Mouse (Mus musculus): ENCODE measurements around the gene Mfn2.

Mfn2 gene

DNA sequence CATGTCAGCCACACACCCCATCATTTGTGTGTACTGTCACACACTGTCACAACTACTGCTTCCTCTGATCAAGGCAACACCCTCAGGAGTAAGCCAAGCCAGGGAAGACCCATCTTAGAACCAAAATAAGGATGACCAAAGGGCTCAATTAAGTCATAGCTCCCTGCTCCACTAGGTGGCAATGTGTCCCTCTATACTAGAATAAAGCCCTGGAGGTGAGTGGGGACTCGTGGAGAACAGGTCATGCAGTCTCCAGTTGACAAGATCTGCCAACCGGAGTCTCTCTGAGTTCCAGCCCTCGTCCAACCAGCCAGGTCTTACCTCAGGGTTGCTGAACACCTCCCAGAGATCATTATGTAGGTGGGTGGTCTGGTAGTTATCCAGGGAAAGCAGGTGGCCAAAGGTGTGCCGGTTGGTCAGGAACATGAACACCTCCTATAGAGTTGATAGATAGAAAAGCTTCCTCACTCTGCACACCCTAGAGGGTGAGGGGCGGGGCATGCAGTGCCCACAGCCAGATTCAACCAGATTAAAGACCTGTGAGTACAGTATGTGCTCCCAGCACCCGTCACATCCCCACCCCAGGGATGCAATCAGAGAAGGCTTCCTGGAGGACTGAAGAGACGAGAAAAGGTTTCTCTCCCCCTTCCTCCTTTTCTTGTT is 14.1 kb upstream of the Mfn2 start:
- DNase-seq (ENCODE audit: low spot score), result peak; percentile 18

DNA sequence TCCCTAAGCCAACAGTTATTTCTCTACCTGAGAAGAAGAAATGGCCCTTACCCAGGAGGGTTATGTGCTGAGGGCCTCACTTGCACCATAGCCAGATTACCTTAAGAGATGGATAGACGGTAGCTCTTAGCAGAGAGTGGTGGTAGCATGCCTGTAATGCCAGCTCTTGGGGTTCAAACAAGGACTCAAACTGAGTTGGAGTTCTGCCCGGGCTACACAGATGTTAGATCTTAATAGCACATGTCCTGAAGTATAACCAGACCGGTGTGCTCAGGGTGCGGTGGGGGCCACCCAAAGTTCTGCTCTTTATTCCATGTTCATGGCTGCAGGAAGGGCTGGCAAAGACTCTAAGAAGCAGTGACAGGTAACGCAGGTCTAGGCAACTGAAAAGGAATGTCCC is 5.0 kb upstream of the Mfn2 start:
- DNase-seq (ENCODE audit: low spot score), result no peak

DNA sequence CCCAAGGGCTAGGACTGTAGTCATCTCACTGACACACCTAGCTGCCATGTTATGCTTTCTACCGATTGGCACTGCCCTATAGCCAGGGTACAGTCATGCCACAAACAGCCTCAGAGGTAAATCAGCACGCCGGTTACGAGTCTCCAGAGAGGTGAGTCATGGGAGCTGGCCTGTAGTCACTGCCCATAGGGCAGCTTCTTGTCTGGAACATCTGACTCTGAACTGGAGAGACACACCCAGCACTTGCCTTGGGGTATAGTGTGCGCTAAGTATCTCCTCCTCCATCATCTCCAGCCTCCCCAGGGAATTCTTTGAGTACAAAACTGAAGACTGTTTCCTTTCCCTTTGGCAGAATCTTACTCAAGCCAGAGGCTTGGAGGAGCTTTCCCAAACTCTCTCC is 1.7 kb upstream of the Mfn2 start:
- no peak for DNase-seq (ENCODE audit: low spot score)

DNA sequence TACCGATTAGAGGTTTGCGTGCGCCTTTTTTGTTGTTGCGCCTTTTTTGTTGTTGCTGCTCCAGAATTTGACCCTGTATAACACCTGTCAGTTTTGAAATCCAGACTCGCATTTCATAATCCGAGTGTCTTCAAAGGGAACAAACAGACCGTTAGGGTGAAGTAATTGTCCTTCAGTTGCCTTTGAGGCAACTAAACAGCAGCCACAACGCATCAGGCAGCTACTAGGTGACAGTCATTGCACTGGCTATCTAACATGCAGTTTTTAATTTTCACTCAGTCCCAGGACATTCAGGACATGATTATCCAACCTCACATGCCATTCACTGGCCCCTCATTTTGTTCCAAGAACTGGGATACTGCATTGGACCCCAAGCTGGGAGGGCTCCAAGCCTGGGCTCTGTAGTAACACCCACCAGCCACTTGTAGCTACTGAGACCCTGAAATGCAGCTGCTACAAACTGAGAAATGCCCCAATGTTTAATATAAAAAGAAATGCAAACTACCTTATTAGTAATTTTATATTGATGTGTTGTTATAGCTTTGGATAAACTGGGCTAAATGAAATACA is 671 bp upstream of the Mfn2 start:
- DNase-seq (ENCODE audit: low spot score), result no peak

DNA sequence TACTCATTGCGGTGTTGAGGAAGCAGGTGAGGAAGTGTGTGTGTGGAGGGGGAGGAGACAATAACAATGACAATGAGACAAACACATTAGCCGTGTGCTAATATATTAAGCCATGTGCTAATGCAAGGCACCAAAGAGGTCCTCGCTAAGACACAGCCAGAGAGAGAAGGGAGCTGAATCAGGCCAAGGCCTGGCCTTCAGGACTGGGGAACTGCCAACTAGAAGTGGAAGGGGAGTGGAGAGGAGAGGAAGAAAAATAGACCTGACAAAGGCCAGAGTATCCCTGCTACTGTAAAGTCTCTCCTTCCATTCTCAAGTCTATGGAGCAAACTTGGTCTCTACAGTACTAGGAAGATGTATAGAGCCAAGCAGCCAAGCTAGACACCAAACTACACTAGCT is 903 bp downstream of the Mfn2 start:
- DNase-seq (ENCODE audit: low spot score), result no peak

DNA sequence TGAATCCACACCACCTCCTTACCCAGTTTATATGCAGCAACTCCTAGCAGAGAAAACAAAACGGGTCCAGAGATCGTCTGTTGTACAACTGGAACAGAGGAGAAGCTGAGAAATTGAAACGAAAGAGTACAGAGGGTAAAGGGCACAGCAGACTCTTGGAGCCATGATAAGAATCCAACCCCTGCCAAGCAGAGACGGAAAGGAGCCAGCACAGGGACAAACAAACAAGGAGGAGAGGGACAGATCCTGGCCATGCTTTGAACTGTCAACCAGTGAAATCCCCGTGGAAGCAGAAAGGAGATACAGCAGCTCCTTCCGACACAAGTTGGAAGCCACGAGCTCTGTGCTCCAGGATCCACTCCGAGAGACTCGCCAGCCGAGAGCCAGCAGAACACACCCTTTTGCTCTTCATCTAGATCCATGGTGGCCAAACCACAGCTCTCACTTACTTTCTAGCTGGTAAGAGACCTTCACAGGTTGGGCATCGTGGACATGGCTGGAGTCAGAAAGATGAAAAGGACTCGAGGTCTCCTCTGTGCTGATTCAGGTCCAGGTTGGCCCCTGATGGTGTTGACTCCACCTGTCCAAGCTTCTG is 1.5 kb downstream of the Mfn2 start:
- no peak for DNase-seq (ENCODE audit: low spot score)

DNA sequence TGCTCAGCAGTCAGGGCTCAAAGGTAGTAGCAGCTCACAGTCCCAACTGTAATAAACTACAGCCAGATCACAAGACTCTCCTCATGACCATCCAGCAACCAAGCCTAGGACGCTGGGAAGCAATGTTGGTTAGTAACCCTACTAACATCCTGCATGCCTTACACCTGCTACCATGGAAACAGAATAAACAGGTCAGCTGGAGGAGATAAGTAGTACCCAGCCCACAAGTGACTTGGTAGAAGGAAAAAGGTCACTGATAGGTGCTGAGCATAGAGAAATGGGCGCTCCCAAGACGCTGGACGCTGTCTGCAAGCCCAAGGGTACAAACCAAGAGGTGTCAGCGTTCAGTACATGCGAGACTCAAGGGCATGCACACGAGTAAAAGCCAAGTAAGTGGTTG is 4.1 kb downstream of the Mfn2 start:
- DNase-seq (ENCODE audit: low spot score), result no peak

DNA sequence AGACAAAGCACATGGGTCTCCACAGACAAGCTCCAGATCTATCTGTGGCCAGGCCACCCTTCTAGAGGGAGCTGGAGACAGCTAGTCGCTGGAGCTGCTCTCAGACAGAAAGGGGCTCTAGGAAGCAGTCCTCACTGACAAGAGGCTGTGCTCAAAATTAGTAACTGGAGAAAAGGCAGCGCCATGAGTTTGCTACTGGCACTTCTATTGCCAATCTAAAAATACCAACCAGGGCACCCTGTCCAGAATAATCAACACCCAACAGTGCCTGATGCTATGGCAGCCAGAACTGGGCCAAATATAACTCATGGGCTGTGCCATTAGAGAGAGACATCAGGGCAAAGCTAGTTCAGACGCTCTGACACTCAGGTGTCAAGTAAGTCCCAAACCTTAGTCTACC is 7.2 kb downstream of the Mfn2 start:
- no peak for DNase-seq (ENCODE audit: low spot score)

DNA sequence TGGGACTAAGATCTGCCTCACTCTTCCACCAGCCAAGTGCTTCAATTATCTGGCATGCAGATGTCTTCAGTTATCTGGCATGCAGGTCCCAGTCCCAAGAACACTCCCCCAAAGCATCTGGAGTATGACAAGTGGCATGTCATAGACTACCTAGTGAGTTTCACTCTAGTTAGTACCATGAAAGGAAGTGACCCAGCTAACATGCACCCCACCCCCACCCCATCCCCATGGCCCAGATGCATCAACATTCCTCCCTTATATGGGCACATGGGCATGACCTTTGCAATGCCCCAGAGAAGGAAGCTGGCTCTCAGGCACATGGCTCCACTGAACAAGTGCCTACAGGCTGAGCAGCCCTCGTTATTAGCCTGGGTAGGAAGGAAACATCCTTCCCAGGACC is 8.1 kb downstream of the Mfn2 start:
- DNase-seq (ENCODE audit: low spot score), result no peak

DNA sequence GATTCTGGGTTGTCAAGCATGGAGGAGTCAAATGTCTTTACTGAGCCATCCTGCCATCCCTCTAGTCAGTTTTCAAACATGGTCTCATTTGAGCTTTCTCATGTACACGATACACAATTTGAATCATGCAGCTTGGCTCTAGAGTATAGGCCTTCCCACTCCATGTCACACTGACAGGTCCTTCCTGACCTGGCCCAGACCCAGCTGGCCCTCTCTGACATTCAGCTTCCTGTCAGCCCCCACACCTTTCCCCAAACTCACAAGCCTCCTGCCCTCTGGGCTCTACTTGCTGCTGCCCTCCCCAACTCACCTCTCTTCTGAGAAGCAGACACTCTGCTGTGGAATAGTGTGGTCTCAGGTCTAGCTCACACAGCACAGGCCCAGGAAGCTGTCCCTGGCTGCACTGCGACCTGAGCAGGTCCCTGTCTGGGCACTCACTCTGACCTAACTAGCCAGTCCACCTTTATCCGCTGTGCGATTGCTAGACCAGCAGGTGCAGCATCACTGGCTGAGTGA is 8.6 kb downstream of the Mfn2 start:
- DNase-seq (ENCODE audit: low spot score), result no peak

DNA sequence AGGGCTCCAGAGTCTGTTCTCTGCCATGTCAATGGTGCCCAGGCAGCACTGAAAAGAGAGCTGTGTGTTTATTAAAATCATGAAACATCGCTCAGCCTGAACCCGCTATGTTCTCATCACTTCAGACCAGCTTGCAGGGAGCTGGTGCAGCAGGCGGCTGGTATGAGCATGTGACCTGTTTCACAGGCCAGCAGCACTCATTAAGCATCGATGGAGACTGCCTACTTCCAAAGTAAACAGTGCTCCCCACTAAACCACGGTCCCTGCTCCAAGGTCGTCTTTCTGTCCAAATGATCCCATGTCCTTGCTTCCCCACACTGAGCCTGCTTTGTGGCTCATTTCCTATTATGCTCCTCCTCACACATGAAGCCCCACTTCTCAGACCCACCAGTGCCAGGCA is 14.2 kb downstream of the Mfn2 start:
- no peak for DNase-seq (ENCODE audit: low spot score)

DNA sequence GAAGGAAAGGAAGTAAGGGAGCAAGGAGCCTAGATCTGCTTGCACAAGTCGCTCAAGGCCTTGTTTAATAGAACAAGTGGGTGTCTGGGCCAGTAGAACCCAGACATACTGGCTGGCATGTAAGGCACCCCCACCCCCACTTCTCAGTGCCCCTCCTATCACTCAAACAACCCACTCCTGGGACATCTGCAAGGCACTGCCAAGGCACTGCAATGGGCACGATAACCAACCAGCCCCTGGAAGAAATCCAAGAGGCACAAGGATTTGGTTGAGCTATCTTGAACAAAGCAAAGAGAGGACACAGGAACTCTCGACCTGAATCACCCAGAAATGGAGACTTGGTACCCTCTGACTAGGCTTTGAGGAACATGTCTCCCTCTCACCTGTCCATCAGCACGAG is 16.3 kb downstream of the Mfn2 start:
- no peak for DNase-seq (ENCODE audit: low spot score)

DNA sequence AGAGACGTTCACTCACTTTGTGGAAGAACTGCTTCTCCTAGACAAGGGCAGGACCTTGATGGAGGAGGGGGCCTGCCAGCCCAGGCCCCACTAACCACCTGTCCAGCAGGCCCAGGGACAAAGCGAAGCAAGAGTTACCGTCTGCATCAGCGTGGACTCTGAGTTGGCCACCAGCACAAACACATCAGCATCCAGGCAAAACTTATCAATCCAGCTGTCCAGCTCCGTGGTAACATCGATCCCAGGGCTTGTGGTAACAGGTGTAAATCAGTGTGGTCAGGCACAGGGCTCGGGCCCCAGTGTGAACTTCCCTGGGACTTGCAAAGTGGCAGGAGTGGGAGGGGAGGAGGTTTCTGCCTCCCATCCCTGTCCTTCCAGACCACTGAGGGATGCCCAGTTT is 17.2 kb downstream of the Mfn2 start:
- no peak for DNase-seq (ENCODE audit: low spot score)

DNA sequence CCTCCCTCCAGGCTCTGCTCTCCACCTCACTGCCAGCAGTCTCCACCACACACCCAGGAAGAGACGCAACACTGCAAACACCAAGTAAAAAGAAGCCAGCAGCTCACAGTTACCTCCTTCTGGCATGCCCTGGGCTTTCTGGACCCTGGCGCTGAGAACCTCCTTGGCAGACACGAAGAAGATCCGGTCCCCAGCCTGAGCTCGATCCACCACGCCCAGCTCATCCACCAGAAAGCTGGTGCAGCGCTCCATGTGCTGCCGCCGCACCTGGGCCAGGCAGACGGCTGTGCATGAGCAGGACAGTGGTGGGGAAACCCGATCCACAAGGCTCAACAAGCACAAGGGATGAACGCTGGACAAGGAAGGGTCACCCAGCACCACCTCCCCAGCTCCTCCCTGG is 18.3 kb downstream of the Mfn2 start:
- no peak for DNase-seq (ENCODE audit: low spot score)

DNA sequence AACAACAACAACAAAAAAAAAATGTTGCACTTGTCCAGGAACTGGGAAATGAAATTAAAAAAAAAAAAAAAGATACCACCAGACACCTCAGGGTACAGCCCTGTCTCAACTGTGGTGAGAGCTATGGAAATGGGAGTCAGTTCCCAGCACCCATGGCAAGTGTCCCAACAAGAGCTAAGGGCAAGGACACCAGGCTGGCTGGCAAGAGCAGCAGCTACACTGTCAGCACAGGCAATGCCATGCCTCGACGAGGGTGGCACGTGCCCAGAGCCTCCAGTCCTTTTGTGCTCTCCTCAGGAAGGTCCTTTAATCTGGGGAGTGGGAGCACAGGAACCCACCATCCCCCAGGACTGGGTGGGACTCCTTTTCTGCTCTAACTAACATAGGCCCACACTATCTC is 20.4 kb downstream of the Mfn2 start:
- DNase-seq (ENCODE audit: low spot score), result no peak

DNA sequence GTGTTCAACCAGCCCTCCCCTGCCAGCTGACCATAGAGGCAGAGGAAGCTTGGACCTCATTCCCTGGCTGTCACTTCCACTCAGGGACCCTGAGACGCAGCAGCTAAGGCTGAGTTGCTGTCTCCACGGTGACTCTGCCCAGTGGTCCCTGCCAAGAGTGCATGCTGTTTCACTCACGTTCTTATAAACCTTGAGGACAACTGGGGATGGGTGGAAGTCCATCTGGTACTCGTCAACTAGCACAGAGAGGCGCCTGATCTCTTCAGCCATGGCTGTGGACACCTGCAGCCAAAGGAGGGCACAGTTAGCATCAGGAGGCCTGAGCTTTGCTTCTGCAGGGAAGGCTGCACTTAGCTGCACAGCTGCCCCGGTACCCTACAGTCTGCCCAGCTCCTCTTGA is 21.5 kb downstream of the Mfn2 start:
- no peak for DNase-seq (ENCODE audit: low spot score)

DNA sequence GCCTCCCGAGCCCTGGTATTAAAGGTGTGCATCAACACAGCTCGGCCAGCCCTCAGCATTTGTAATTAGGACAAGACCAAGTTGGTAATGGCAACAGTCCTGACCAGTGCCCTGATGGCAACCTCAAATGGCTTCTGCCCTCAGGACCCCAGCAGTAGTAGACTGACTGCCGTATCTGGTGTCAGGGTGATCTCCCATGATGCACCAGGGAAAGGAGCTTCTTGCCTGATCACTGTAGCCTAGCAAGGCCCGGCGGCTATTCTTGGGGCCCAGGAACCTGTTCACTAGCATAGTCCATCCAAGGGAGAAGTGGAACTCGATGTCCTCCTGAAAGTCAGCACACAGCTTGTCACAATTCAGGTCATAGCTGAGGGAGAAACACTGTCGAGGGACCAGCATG is 22.7 kb downstream of the Mfn2 start:
- DNase-seq (ENCODE audit: low spot score), result no peak

DNA sequence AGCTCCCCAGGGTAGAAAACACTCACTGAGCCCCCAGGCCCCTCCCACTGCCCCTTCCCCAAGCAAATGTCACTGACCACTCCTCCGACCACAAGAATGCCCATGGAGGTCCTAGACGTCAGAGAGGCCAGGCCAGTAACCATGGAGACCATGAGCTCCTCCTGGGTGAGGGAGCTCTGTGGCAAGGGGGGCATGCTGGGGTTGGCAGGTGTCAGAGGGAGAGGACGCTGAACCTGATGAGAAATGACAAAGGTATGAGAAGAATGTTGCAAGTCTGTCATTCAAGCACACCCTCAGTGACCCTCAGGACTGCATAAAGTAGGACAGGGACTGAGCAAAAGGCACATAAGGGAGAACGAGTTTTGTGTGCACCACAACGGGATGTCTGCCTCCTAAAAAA is 24.6 kb downstream of the Mfn2 start:
- no peak for DNase-seq (ENCODE audit: low spot score)

DNA sequence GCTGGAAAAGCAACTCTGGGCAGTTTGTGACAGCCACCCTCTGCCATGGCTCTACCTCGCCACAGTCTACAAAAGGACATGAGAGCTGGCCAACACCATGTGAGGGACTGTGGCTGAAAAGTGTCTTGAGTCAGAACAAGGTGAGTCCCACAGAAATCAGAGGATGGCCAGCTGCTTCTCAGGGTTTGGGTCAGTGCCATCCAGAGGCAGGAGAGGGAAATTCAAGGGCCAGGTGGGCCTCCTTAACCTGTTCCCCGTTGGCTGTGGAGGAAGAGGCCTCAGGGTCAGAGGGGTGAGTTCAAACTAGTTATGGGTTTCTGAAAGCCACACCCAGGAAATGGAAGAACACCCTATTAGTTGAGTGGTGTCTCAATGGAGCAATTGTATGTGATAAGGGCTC is 25.0 kb downstream of the Mfn2 start:
- no peak for DNase-seq (ENCODE audit: low spot score)

DNA sequence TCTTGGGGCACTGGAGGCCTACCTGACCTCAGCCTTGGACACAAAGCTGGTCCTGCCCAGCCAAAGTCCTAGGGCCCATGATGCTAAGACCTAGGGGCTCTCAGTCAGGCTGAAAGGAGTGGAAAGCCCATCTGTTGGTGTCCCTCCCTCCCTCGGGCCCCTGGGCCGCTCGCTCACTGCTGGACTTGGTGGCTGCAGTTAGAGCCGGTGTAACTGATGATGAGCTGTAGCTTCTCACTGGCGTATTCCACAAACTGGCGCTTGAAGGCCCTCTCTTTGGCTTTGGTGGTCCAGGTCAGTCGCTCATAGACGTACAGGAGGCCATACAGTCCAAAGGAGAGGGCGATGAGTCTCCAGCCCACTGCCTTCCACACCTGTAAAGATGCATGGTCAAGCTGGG is 26.0 kb downstream of the Mfn2 start:
- no peak for DNase-seq (ENCODE audit: low spot score)

DNA sequence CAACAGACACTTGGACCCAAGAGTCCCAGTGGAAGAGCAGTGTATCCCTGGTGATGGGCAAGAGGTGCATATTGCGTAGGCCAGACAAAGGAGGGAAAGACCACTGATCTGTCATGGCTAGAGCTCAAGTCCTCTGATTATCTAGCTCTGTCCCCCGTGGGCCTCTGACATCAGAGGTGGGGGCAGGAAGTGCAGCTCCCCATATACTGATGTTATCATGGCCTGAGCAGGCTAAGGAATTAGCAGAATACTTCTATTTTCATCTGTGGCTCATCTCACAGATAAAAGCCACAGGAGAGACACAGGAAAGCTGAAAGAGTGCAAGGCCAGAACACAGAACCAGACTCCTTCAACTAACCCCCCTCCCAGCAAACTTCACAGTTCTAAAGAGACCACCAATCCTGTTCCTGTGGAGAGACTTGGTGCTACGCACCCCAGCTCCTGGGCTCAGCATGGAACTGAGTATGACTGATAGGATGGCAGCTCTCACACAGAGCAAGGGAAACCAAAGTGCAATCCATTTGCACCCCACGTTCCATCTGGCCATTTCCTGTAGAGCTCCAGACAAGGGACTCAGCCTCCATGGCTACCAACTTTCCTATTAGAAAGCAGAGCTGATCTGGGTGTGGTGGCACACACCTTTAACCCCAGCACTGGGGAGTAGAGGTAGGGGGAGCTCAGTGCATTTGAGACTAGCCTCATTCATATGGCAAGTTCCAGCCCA is 28.5 kb downstream of the Mfn2 start:
- DNase-seq (ENCODE audit: low spot score), result no peak

DNA sequence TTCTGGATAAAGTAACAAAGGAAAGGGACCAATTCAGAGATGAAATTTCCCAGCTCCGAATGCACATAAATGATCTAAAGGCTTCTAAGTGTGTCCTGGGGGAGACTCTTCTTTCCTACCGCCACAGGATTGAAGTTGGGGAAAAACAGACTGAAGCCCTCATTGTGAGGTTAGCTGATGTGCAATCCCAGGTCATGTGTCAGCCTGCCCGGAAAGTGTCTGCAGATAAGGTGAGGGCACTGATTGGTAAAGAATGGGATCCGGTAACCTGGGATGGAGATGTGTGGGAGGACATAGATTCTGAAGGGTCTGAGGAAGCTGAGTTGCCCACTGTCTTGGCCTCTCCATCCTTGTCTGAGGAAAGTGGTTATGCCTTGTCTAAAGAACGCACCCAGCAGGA is 35.3 kb downstream of the Mfn2 start:
- no peak for DNase-seq (ENCODE audit: low spot score)

DNA sequence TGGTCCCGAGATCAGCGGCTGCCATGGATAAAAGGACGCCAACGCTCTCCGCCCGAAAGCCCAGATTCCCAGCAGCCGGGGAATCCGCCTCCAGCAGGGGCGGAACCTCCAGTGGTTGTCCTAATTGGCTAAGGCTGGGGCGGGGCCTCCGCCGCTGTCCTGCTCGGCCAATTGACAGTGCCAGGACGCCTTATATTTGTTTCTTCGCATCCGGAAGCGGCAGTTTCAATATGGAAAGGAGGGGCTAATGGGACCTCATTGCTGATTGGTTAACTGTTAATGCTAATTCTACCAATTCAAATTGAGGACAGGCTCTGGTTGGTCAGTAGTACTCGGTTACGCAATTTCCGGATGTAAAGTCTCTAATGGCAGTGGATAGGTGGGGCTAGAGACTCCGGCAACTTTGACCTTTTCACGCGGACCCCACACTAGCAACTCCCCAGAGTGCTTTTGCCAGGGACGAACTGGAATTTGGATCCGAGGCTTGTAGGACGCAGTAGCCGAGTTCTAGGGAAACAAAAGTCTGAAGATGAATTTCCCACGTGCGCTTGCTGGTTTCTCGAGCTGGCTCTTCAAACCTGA is 36.0 kb downstream of the Mfn2 start, which contains the start of the genes Miip and Fv1:
Gene Miip, minus strand, starts transcription at position 367 of the 582 bp plus-strand sequence.
Gene Fv1, plus strand, starts transcription at position 530 of the 582 bp plus-strand sequence.
- peak; percentile 63 for DNase-seq (ENCODE audit: low spot score)

Measured in ovary, postnatal 10 days (tissue).